Mouse (Mus musculus) hindbrain, embryonic 12.5 days (tissue): Measurements from ENCODE around the gene Dnaja2. TPM values are rescaled to one million over a fixed set of nuclear protein-coding genes. Genes with fewer than 3 reads are reported as not detected.
A peak's percentile ranks its signal among the peaks of the same experiment; 100 is the strongest.

ENCODE experiments used
- ATAC-seq: fragments of 200-750 bp; cut with Nextera tagmentation; 2 replicates; pipeline ENCODE4 v1.8.0; 2017; ENCODE audit warnings: moderate TSS enrichment; ENCODE audit not compliant: low FRiP score
- H3K27ac ChIP-seq: fragments of 300-500 bp; sonication (generic); 2 replicates; pipeline ENCODE4 v1.5.1; 2016; ENCODE audit warnings: mild to moderate bottlenecking
- H3K27me3 ChIP-seq: fragments of 300-500 bp; sonication (generic); 2 replicates; pipeline ENCODE4 v1.6.1; 2016; ENCODE audit warnings: mild to moderate bottlenecking
- H3K36me3 ChIP-seq: fragments of 300-500 bp; sonication (generic); 2 replicates; pipeline ENCODE4 v1.6.1; 2016; ENCODE audit warnings: mild to moderate bottlenecking
- H3K4me1 ChIP-seq: fragments of 300-500 bp; sonication (generic); 2 replicates; pipeline ENCODE4 v1.6.1; 2016
- H3K4me2 ChIP-seq: fragments of 300-500 bp; sonication (generic); replicated peaks from 2 replicates; pipeline ENCODE4 v1.6.1; 2016; ENCODE audit warnings: mild to moderate bottlenecking
- H3K4me3 ChIP-seq: fragments of 300-500 bp; sonication (generic); 2 replicates; pipeline ENCODE4 v1.5.1; 2016; ENCODE audit warnings: mild to moderate bottlenecking
- H3K9ac ChIP-seq: fragments of 300-500 bp; sonication (generic); 2 replicates; pipeline ENCODE4 v1.6.1; 2016; ENCODE audit warnings: mild to moderate bottlenecking, moderate library complexity
- H3K9me3 ChIP-seq: fragments of 300-500 bp; sonication (generic); replicated peaks from 2 replicates; pipeline ENCODE4 v1.6.1; 2016; ENCODE audit warnings: mild to moderate bottlenecking
- WGBS: fragments of 180-500 bp; shearing (Covaris S2); methylation state at CpG from one replicate; pipeline ENCODE4 v1.1.7; 2016; 5-methylcytosine and 5-hydroxymethylcytosine counted together
- polyA plus RNA-seq: library from polyadenylated mRNA; unstranded; fragments of >200 nt; fragmentation: Nextera tagmentation; extraction: Ambion mirVana; gene quantifications from 2 replicates; pipeline ENCODE4 v1.2.1, GENCODE M21; 2016

Dnaja2 gene
- polyA plus RNA-seq = 170 and 174 TPM in 2 replicates

- no peaks in the 10 kb centered on the region for H3K9me3 ChIP-seq
- peak within 1 kb of the TSS; percentile 95 for H3K9ac ChIP-seq
- ATAC-seq = peak; percentile 93
- peak within 1 kb of the TSS; percentile 81 for H3K4me2 ChIP-seq
- peak within 1 kb of the TSS; percentile 91 for H3K27ac ChIP-seq
- H3K27me3 ChIP-seq = no peaks in the 10 kb centered on the region
- peaks cover 11% of the 10 kb centered on the region for H3K36me3 ChIP-seq
- H3K4me3 ChIP-seq = peak within 1 kb of the TSS; percentile 98
- WGBS = under 1% methylated on average over 74 of the region's 77 CpGs
- H3K4me1 ChIP-seq = peaks cover 10% of the 10 kb centered on the region
Measured at GRCm38 (mm10) chr8:85555181-85556145, at the start of gene Dnaja2. Gene Dnaja2, minus strand, starts transcription at chr8:85555344.

DNA sequence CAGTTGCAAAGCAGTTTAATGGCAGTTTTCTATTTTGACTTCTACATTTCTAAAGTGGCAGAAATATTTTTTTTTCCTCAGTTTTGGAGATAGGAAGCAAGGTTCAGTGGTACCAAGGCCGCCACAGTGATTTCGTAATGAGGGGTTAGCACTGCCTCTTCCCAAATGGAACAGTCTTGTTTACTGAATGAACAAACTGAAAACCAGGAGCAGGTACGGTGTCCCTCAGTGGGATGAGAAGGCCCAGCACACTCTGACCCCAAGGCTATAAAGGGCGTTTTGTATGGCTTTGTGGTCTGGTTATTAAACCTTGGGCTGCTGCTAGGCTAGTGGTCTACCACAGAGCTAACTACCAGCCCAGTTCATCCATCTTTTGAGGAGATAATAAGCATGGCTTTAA lies 49.1 kb upstream of the Dnaja2 start:
- H3K36me3 ChIP-seq = no peaks in the 10 kb centered on the region
- no peak overlapping the region for H3K27ac ChIP-seq
- no peak overlapping the region for H3K4me2 ChIP-seq
- 79% methylated on average over 4 of the region's 4 CpGs for WGBS
- no peak overlapping the region for H3K4me3 ChIP-seq
- no peak for ATAC-seq
- no peaks in the 10 kb centered on the region for H3K4me1 ChIP-seq
- no peaks in the 10 kb centered on the region for H3K9me3 ChIP-seq
- H3K9ac ChIP-seq = no peak overlapping the region
- no peaks in the 10 kb centered on the region for H3K27me3 ChIP-seq

DNA sequence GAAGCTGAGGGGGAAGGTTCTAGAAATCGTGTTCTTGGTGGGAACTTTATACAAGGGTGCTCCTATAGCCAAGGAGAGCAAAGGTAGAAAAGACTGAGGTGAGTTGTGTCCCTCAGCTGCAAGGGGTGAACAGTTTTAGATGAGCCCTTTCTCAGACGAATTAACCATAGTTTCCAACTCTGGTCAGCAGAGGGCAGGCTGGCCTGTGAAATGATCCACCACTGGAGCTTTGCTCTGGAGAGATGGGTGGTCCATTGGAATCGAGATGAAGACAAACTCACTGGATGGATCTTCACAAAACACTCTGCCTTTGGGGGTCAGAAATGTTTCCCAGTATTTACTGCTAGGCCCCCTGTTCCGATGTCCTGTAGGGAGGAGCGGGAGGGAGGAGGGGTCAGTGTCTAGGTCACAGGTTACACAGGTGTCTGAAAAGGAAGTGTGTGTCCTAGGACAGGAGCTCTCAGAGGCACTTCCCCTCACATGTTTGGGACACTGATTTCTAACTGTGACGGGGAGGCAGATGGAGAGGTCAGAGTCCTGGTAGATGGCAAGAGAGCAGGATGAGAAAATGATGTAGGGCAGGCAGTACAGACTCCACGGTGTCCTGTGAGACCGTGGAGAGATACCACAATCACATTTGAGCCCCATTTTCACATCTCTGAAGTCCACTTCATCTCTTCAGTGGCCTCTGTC lies 48.2 kb upstream of the Dnaja2 start:
- Histone ChIP-seq H3K9me3 (no peaks in the 10 kb centered on the region), H3K27me3 (no peaks in the 10 kb centered on the region), H3K27ac (no peak overlapping the region), H3K36me3 (no peaks in the 10 kb centered on the region), H3K4me2 (no peak overlapping the region), H3K9ac (no peak overlapping the region), H3K4me3 (no peak overlapping the region), H3K4me1 (no peaks in the 10 kb centered on the region)
- ATAC-seq = peak; percentile 29; the same call in 1 of the 2 replicates
- WGBS = 41% methylated on average over 8 of the region's 8 CpGs

GRCm38 (mm10) chr8:85602737-85603136 lies 47.6 kb upstream of the Dnaja2 start:
- WGBS = 88% methylated on average over 4 of the region's 4 CpGs
- H3K27me3 ChIP-seq = no peaks in the 10 kb centered on the region
- H3K4me1 ChIP-seq = no peaks in the 10 kb centered on the region
- H3K4me3 ChIP-seq = no peak overlapping the region
- H3K9me3 ChIP-seq = no peaks in the 10 kb centered on the region
- no peak overlapping the region for H3K4me2 ChIP-seq
- no peak overlapping the region for H3K27ac ChIP-seq
- H3K36me3 ChIP-seq = no peaks in the 10 kb centered on the region
- no peak overlapping the region for H3K9ac ChIP-seq
- no peak for ATAC-seq

DNA sequence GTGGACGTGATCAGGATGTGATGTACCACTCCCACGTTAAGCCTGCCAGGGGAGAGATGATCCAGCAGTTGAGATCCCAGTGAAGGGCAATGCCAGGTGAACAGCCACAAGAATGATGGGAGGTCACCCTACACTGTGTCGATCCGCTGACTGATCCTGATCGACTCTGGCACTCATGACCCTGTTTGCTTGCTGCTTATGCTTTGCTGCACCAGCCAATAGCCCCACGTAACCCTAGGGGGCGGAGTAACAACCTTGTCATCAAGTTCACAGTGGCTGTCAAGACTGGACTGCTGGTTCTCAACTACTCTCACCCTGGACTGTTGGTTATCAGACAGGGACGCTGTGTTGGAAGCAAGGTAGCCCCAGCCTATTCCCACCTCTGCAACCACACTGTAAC lies 46.6 kb upstream of the Dnaja2 start:
- WGBS = 86% methylated on average over 8 of the region's 8 CpGs
- H3K9ac ChIP-seq = no peak overlapping the region
- H3K4me2 ChIP-seq = no peak overlapping the region
- H3K36me3 ChIP-seq = no peaks in the 10 kb centered on the region
- H3K27me3 ChIP-seq = no peaks in the 10 kb centered on the region
- H3K4me3 ChIP-seq = no peak overlapping the region
- ATAC-seq = no peak
- no peak overlapping the region for H3K27ac ChIP-seq
- no peaks in the 10 kb centered on the region for H3K4me1 ChIP-seq
- H3K9me3 ChIP-seq = no peaks in the 10 kb centered on the region

DNA sequence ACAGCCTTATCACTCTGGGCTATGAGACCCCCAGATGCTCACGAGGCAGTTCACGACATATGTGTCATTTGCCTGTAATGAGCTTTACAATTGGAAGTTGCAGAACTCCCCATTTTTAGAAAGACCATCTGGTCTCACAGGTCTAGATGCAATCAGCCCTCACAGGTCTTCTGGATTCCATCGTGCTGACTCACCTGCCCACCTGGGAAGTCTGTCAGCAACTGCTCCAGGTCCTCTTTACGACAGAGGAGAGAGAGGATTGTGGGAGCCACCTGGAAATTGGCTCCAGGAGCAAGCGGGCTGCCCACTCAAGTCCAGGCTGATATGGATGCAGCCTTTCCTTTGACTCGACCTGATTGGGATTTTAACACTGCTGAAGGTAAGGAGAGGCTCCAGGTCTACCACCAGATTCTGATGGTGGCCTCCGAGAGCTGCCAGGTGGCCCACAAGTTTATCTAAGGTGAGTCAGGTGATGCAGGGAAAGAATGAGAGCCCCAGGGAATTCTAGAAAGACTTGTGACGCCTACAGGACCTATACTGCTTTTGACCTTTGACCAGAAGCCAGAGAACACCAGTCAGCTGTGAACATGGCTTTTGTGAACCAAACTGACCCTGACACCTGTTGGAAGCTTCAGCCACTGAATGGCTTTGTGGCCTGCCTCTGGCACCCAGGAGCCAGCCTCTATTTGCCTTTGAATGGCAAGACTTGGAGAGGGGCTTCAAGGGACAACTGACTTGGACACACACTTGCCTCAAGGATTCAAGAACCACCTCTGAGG lies 42.5 kb upstream of the Dnaja2 start:
- no peak overlapping the region for H3K9ac ChIP-seq
- WGBS = 64% methylated on average over 8 of the region's 8 CpGs
- no peak overlapping the region for H3K27ac ChIP-seq
- no peaks in the 10 kb centered on the region for H3K36me3 ChIP-seq
- H3K4me2 ChIP-seq = no peak overlapping the region
- no peaks in the 10 kb centered on the region for H3K27me3 ChIP-seq
- no peak overlapping the region for H3K4me3 ChIP-seq
- no peak for ATAC-seq
- H3K9me3 ChIP-seq = no peaks in the 10 kb centered on the region
- no peaks in the 10 kb centered on the region for H3K4me1 ChIP-seq

DNA sequence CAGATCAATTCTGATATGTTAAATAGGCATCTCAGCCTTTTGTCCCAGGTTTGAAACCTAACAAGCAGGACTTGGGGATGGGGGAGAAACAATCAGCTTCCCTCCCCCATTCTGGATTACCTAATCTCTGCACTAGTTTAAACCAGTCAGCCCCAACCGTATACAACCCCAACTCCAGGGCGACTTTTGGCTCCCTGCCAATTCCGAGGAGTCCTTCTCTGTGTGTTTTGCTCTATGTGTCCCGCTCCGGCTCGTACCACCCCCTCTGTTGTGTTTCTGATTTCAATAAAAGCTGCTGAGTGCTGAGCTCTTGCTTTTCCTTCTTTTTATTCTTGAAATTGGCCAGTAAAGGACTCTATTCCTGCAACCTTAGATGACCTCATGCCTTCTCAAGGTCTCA lies 40.2 kb upstream of the Dnaja2 start:
- H3K4me1 ChIP-seq = no peaks in the 10 kb centered on the region
- no peak overlapping the region for H3K27ac ChIP-seq
- 0 out of 2 replicates have a peak overlapping the region, but pooled peaks have one; percentile 1 for H3K4me2 ChIP-seq
- no peak overlapping the region for H3K4me3 ChIP-seq
- H3K27me3 ChIP-seq = no peaks in the 10 kb centered on the region
- ATAC-seq = no peak
- H3K36me3 ChIP-seq = no peaks in the 10 kb centered on the region
- H3K9me3 ChIP-seq = no peaks in the 10 kb centered on the region
- no peak overlapping the region for H3K9ac ChIP-seq
- 43% methylated on average over 6 of the region's 6 CpGs for WGBS

DNA sequence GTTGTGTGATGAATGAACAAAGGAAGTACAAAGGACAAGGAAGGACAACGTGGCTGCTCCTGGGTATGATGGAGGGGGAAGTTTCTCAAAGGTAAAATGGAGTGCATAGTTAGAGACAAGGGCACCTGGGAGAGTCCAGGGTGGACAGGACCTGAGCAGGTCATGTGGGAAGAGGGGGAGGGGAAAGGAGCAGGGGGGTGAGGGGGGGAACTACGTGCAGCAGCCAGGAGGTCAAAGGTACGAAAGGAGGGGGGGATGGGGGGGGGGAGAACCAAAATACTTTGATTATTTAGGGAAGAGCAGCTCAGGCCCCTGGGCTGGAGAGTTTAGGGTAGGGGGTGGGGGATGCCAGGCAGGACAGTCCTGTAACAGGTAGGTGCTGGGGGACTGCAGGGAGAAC lies 39.8 kb upstream of the Dnaja2 start:
- Histone ChIP-seq H3K27ac (no peak overlapping the region), H3K9ac (no peak overlapping the region), H3K4me1 (no peaks in the 10 kb centered on the region), H3K27me3 (no peaks in the 10 kb centered on the region), H3K4me3 (no peak overlapping the region), H3K9me3 (no peaks in the 10 kb centered on the region), H3K36me3 (no peaks in the 10 kb centered on the region), H3K4me2 (no peak overlapping the region)
- 62% methylated on average over 3 of the region's 3 CpGs for WGBS
- ATAC-seq = no peak

DNA sequence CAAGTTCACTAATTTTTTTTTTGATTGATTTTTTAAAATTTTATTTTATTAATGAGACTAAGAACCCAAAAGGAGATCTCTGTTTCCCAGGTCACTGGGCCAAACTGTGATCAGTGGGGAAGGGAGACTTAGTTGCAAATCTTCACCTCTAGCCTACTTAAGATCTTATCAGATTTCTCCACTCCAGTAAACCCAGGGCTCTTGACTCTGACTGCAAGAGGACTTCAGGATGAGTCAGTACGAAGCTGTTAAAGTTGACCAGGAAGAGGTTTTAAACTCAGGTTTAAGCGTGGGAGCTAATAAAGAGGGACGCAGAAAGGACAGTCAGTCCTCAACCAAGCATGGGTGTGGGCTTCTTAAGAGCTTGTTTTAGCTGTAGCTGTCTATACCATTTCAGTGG lies 38.2 kb upstream of the Dnaja2 start:
- 100% methylated on average over 3 of the region's 3 CpGs for WGBS

GRCm38 (mm10) chr8:85591532-85591931 lies 36.4 kb upstream of the Dnaja2 start:
- no peaks in the 10 kb centered on the region for H3K9me3 ChIP-seq
- H3K36me3 ChIP-seq = no peaks in the 10 kb centered on the region
- whole genome bisulfite sequencing = 100% methylated on average over 1 of the region's 1 CpGs
- no peak for ATAC-seq
- H3K27me3 ChIP-seq = no peaks in the 10 kb centered on the region
- H3K4me2 ChIP-seq = no peak overlapping the region
- no peak overlapping the region for H3K9ac ChIP-seq
- H3K4me3 ChIP-seq = no peak overlapping the region
- no peaks in the 10 kb centered on the region for H3K4me1 ChIP-seq
- H3K27ac ChIP-seq = no peak overlapping the region

More for the DNA sequence above, 38.2 kb upstream of the Dnaja2 start:
- ATAC-seq = no peak
- Histone ChIP-seq H3K4me1 (no peaks in the 10 kb centered on the region), H3K4me2 (no peak overlapping the region), H3K4me3 (no peak overlapping the region), H3K27me3 (no peaks in the 10 kb centered on the region), H3K9me3 (no peaks in the 10 kb centered on the region), H3K9ac (no peak overlapping the region), H3K27ac (no peak overlapping the region), H3K36me3 (no peaks in the 10 kb centered on the region)

- no peak overlapping the region for H3K9ac ChIP-seq
- no peak overlapping the region for H3K4me3 ChIP-seq
- WGBS = 77% methylated on average over 1 of the region's 1 CpGs
- ATAC-seq = no peak
- H3K4me1 ChIP-seq = no peaks in the 10 kb centered on the region
- H3K36me3 ChIP-seq = no peaks in the 10 kb centered on the region
- H3K4me2 ChIP-seq = no peak overlapping the region
- no peaks in the 10 kb centered on the region for H3K27me3 ChIP-seq
- no peaks in the 10 kb centered on the region for H3K9me3 ChIP-seq
- no peak overlapping the region for H3K27ac ChIP-seq
Measured at GRCm38 (mm10) chr8:85590258-85590657, 35.1 kb upstream of the Dnaja2 start.

DNA sequence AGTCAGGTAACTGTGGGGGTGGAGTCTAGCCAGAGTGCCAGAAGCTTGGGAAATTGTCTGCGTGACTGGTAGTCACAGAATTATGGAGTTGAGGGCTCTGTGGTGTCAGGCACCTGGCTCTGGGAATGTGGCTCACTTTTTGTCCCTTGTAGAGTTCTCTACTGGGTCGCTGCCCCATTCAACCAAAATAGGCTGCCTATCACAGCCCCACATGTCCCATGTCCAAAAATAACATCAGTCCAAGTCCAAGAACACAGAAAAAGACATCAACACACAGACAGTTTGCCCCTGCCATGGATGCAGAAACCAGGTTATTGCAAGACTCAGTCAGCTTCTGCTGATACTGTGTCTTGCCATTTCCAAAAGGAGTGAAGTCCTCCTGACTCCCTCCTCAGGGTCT lies 33.5 kb upstream of the Dnaja2 start:
- Histone ChIP-seq H3K27ac (no peak overlapping the region), H3K9ac (no peak overlapping the region), H3K4me2 (no peak overlapping the region), H3K27me3 (no peaks in the 10 kb centered on the region), H3K4me1 (no peaks in the 10 kb centered on the region), H3K4me3 (no peak overlapping the region), H3K9me3 (no peaks in the 10 kb centered on the region), H3K36me3 (no peaks in the 10 kb centered on the region)
- no peak for ATAC-seq
- WGBS = 80% methylated on average over 2 of the region's 2 CpGs
